Mouse (Mus musculus): Measurements from ENCODE around the gene Sgms1. TPM values are rescaled to one million over a fixed set of nuclear protein-coding genes. Genes with fewer than 3 reads are reported as not detected.

The Sgms1 gene
- total RNA-seq, 2 experiments from 2014 or later = 36.3 to 44.3 TPM

- no peak for DNase-seq (ENCODE audit: low spot score in 2 of 2)
Observed at GRCm38 (mm10) chr19:32189036-32189436, 200.5 kb downstream of the Sgms1 start.

- no peak for DNase-seq (ENCODE audit: low spot score in 2 of 2)
Observed at GRCm38 (mm10) chr19:32186594-32187092, 202.9 kb downstream of the Sgms1 start.

GRCm38 (mm10) chr19:32183005-32183404 lies 206.5 kb downstream of the Sgms1 start:
- no peak for DNase-seq (ENCODE audit: low spot score in 2 of 2)

- no peak for DNase-seq (ENCODE audit: low spot score in 2 of 2)
Observed at GRCm38 (mm10) chr19:32182471-32182870, 207.0 kb downstream of the Sgms1 start.

DNA sequence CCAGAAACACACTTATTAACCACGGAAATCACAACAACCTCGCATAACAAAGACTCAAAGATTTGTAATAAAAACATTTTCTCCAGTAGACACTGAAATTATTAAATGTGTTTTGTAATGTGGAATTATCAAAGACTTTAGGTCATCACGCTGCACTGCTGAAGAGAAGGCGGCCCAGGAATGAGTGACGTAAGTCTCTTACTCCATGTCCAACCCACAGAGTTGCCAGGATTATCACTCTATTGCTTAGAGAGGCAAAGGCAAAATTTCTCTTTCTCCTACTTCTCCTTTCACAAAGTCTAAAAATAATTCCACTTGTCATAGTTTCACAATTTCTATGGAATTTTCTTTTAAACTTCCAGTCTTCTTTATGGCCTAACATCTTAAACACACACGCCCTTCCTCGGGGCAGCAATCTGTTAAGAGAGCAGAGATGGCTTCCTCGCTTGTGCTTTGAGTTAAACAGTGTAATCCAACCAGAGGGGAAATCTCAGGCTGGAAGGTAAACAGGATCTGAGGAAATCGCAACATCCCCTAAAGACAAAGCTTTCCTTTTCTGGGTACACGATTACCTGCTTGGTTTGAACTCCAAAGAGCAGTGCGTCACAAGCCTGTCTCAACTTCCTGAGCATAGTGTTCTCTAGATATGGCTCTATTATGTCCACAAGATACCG lies 207.7 kb downstream of the Sgms1 start:
- DNase-seq (ENCODE audit: low spot score in 2 of 2) = no peak

DNA sequence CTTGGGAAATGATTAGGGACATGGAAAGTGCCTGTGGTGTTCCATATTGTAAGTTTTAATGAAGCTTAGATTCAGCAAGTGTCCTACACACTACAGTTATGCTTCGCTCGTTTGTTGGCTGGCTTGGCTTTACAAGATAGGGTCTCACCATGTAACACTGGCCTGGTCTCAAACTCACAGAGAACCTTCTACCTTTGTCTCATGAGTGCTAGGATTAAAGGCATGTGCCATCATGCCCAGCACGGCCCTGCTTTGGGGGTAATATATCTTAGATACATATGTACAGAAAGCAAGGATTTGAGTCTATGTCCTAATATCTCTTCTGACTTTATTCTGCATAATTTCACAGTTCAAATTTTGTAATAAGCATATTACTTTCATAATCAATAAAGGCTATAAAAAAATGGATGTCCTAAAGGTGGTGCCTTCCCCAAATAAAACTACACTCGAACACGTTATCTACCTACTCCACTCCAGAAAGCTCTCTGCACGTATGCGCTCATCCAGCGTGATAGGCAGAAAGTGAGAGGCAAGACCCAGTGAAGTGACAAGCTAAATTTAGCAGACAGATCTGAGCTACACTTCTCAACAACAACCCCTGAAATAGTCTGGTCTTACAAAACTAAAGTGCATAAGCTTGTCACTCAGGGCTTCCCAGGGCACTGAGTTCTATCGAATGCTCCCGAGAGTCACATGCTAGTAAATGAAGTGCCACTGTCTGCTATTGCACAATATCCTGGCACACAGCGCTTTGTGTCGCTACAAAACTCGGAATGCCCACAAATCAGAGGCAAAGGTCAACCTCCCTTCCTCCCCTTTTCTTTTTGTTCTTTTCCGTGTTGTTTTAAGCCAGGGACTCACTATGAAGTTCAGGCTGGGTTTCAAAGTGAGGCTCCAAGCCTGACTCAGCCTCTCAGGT lies 208.5 kb downstream of the Sgms1 start:
- DNase-seq (ENCODE audit: low spot score in 2 of 2) = no peak

DNA sequence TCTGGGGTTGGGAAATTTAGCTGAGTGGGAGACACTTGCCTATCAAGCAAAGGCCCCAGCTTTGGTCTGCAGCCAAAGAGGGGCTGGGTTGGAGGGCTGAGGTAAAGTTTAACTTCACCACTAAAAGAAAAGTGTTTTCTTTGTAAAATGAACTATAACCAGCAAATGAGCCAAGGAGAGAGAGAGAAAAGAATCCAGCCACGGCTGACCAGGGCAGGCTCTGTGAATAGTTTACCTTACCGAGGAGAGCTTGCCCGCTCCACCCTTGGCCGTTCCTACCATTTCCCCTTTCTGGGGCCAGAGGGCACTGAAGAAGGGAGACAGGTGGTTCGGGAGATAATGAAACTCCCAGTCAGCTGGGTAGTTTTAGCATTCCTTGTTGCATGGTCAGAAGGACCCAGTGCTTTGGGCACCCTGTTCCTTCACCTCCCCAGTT lies 209.5 kb downstream of the Sgms1 start:
- no peak for DNase-seq (ENCODE audit: low spot score in 2 of 2)

DNA sequence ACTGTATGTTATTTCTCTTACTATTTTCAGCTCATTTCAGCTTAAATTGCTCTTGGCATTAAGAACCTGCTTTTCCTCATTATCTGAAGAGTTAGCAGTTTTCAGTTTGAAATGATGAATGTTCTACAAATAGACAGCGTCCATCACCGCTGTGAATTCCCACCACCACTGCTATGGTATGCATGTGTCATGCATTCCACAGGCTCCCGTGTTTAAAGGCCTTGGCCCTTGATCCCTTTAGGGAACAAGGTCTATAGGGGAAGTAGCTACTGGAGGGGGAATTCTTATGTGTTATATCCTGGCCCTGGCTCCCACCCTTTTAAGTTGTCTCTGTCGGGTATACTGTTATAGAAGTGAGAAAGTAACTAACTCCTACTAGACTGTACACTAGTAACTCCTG lies 210.0 kb downstream of the Sgms1 start:
- no peak for DNase-seq (ENCODE audit: low spot score in 2 of 2)

GRCm38 (mm10) chr19:32178161-32178560 lies 211.4 kb downstream of the Sgms1 start:
- no peak for DNase-seq (ENCODE audit: low spot score in 2 of 2)

DNA sequence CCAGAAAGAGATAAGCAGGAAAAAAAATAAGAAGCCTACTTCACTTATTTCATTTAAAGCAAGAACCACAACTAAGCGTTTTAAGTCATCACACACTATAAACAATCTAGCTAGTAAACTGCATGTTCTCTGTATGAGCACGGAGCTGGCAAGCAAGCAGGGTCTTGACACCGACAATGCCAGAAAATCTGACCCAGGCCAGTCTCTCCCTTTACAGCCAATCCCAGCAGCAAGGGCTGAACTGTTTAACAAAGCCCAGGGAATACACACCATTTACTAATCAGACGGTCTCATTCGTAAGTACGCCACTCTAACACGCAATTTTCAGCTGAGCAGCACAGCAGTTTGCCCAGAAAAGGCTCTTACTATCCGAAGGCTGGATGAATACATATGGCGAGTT lies 213.1 kb downstream of the Sgms1 start:
- no peak for DNase-seq (ENCODE audit: low spot score in 2 of 2)

- no peak for DNase-seq (ENCODE audit: low spot score in 2 of 2)
Observed at GRCm38 (mm10) chr19:32175991-32176390, 213.5 kb downstream of the Sgms1 start.

- no peak for DNase-seq (ENCODE audit: low spot score in 2 of 2)
Observed at GRCm38 (mm10) chr19:32175013-32175412, 214.5 kb downstream of the Sgms1 start.

DNA sequence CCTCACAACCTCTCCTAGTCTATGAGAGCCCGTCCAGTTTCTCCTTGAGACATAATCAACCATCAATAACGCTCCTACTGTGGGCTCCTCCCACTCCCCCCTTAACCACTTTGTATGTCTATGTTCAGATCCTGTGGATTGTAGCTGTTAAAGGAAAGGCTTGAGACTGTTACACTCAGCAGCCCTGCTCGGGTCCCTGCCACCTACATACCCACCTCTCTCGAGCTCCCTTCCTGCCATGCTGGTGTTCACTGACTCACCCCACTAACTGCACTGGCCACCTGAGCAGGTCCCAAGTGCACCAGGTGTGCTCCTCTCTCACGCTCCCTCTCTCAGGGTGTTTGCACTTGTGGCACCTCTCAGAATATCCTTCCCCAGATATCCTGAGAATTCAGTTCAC lies 215.0 kb downstream of the Sgms1 start:
- no peak for DNase-seq (ENCODE audit: low spot score in 2 of 2)

DNA sequence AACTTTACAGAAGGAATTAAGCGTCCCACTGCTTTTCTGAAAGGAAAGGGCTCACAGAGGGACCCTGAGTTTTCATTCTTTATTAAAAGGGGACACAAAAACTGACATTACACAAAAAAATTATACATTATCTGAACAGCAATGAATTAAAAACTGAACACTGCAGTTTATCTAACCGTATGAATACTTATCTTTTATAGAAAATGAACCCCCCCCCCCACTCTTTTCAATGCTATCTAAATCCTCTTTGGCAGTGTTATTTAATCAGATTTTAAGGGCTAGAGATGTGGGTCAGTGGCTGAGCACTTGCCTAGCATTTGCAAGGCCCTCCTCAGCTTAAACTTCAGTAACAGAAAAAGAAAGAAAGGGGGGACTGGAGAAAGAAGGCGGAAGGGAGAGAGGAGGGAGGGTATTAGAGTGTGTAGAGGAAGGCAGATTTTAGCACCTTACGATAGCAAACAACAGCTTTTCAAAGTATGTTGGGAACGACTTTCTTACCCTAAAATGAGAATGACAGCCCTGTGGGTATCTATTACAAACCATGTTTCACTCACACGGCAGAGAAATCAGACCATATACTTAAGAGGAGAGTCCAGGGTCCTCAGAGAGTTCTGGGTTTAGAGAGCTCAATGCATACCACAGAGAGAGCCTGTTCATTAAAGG lies 215.9 kb downstream of the Sgms1 start:
- no peak for DNase-seq (ENCODE audit: low spot score in 2 of 2)

DNA sequence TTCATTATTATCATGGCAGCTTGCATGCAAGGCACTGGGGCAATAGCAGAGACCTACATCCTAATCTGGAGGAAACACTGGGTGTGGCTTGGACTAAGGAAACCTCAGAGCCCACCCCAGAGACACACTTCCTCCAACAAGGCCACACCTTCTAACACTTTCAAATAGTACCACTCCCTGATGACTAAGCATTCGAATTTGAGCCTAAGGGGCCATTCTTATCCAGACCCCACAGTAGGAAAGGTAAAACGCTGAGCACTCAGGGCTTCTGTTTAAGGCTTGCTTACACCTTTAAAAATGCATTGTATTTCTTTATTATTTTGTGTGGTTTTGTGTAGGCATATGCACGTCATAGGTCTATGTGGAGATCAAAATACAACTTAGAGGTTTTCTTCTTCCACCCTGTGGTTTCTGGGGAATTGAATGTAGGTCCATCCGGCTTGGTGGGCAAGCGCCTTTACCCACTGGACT lies 217.0 kb downstream of the Sgms1 start:
- DNase-seq (ENCODE audit: low spot score in 2 of 2) = no peak

GRCm38 (mm10) chr19:32171981-32172380 lies 217.5 kb downstream of the Sgms1 start:
- no peak for DNase-seq (ENCODE audit: low spot score in 2 of 2)

DNA sequence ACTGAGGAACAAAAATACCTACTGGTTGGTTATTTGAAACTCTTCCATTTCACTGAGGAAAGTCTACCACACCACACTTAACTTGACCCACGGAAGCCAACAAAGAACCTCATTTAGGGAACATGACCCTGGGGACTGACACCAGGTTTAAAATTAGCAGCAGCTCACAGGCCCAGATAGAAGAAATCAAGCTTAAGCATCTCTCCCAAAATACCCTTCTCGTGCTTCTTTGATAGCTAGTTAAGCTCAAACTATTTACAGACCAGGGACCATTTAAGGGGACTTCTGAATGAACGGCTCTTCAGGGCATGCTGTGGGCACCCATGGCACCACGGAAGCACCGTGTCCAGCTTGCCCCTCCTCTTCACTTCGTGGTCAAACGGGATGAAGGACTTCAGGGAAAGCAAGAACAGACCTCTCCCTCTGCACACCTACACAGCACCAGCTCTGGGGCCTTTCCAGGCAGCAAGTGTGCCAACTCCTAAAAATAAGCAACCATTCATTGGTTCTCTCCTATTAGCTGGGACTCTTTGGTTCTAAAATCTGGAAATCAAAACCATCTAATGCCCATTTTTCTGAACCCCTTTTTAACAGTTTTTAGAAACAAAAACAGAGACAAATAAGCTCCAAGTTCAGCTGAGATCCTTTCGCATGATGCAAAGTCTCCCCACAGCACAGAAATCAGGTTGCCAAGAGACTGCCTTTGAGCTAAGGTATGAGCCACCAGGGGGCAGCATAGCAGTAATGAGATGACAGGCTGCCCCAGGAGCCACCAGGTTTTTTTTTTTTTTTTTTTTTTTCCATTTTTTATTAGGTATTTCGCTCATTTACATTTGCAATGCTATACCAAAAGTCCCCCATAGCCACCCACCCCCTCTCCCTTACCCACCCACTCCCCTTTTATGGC lies 219.6 kb downstream of the Sgms1 start:
- peak; percentile 74 to 80 for DNase-seq (ENCODE audit: low spot score in 2 of 2)

- no peak for DNase-seq (ENCODE audit: low spot score in 2 of 2)
Observed at GRCm38 (mm10) chr19:32168031-32168430, 221.5 kb downstream of the Sgms1 start.

DNA sequence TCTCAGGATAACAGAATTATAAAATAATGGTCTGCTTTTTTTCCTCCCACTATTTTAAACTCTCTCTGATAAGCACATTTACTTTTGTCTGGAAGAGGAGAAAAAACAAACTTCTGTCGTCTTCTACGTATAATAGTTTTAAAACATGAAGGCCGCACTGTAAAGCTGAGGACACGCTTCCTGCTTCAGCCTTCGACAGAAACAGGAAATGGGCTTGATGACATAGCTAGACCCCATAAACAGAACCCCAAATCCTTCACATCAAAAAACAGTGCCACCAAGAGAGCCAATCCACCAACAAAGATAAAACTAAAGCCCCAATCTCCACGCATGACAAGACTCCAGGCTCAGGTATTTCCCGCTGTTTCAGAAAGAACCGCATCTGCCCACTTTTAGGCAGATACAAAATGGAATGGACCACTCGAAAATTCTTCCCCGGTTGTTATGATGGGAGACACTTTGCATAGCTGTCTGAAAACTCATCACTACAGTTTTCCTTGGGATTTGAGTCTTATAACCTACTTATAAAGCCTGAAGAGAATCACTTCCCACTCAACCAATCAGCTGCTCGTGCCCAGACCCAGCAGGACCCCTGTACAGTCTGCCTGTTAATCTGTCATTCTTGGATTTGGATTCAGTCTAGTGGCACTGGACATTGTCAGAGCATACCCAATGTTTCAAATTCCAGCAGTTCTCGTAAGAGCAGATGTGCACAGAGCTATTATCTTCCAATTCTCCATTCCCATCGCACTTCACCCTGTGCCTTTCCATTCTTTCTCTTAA lies 222.5 kb downstream of the Sgms1 start:
- DNase-seq (ENCODE audit: low spot score in 2 of 2) = no peak

DNA sequence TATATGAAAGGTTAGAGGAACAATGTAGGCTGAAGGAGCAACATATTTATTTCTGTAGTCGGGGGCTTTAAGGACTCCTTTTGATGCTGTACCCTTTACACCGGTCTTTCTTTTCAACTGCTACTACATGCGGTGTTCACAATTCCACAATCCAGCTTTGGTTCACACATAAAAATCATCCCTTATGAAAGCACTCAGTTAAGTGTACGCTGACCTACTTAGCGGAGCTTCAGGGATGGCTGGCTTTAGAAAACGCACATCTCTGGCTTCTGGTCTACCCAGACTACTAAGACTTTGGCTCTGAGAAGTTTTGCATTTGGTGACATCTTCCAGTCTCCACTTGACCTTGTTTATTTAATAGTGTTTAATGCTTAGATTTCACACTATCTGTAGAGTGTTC lies 223.8 kb downstream of the Sgms1 start:
- DNase-seq (ENCODE audit: low spot score in 2 of 2) = no peak

All from layer of hippocampus, postnatal 10 days (tissue).